Mouse (Mus musculus): ENCODE measurements around the gene Zswim8.

Zswim8 gene

GRCm38 (mm10) chr14:20733041-20733951 is 25.9 kb downstream of the Zswim8 start:
- peak; percentile 16 for DNase-seq

- DNase-seq, result peak; percentile 93
These were observed 26.8 kb downstream of the Zswim8 start, which contains the start of gene Ndst2 for GRCm38 (mm10) chr14:20733952-20734774. Gene Ndst2, minus strand, starts transcription at chr14:20734562.

- no peak for DNase-seq
These were observed 27.7 kb downstream of the Zswim8 start for GRCm38 (mm10) chr14:20735052-20735451.

- no peak for DNase-seq
These were observed 28.6 kb downstream of the Zswim8 start for GRCm38 (mm10) chr14:20735892-20736390.

- DNase-seq, result peak; percentile 71
These were observed 30.0 kb downstream of the Zswim8 start for GRCm38 (mm10) chr14:20737306-20737705.

- DNase-seq, result no peak
These were observed 31.2 kb downstream of the Zswim8 start for GRCm38 (mm10) chr14:20738511-20738910.

GRCm38 (mm10) chr14:20741301-20741700 is 33.9 kb downstream of the Zswim8 start:
- no peak for DNase-seq

GRCm38 (mm10) chr14:20743614-20744013 is 36.3 kb downstream of the Zswim8 start:
- no peak for DNase-seq

- DNase-seq, result no peak
These were observed 39.6 kb downstream of the Zswim8 start for GRCm38 (mm10) chr14:20746935-20747334.

GRCm38 (mm10) chr14:20748388-20748787 is 41.0 kb downstream of the Zswim8 start:
- DNase-seq, result no peak

- no peak for DNase-seq
These were observed 42.2 kb downstream of the Zswim8 start for GRCm38 (mm10) chr14:20749494-20750051.

- no peak for DNase-seq
These were observed 43.2 kb downstream of the Zswim8 start for GRCm38 (mm10) chr14:20750503-20750902.

- no peak for DNase-seq
These were observed 46.4 kb downstream of the Zswim8 start for GRCm38 (mm10) chr14:20753792-20754191.

- peak; percentile 74 for DNase-seq
These were observed 50.1 kb downstream of the Zswim8 start for GRCm38 (mm10) chr14:20757370-20757907.

- no peak for DNase-seq
These were observed 51.5 kb downstream of the Zswim8 start for GRCm38 (mm10) chr14:20758768-20759435.

- no peak for DNase-seq
These were observed 57.6 kb downstream of the Zswim8 start for GRCm38 (mm10) chr14:20764942-20765341.

GRCm38 (mm10) chr14:20765642-20766258 is 58.4 kb downstream of the Zswim8 start:
- DNase-seq, result peak; percentile 92

GRCm38 (mm10) chr14:20767936-20768335 is 60.6 kb downstream of the Zswim8 start:
- no peak for DNase-seq

- DNase-seq, result no peak
These were observed 61.2 kb downstream of the Zswim8 start for GRCm38 (mm10) chr14:20768581-20768980.

GRCm38 (mm10) chr14:20771941-20772340 is 64.6 kb downstream of the Zswim8 start:
- no peak for DNase-seq

- DNase-seq, result no peak
These were observed 65.5 kb downstream of the Zswim8 start for GRCm38 (mm10) chr14:20772808-20773207.
